Mouse (Mus musculus) olfactory bulb, adult 2 months (tissue): ENCODE measurements around the gene Sbf2.

Experiments used
- CTCF ChIP-seq: fragments of 200-500 bp; IDR thresholded peaks from 2 replicates; pipeline ENCODE4 v1.5.1; 2012; ENCODE audit warnings: low read depth, mild to moderate bottlenecking, low read length, moderate library complexity; ENCODE audit not compliant: insufficient read depth
- POLR2A ChIP-seq: fragments of 200-500 bp; IDR thresholded peaks from 2 replicates; pipeline ENCODE4 v1.6.1; 2012; ENCODE audit warnings: mild to moderate bottlenecking, low read depth, low read length, moderate library complexity; ENCODE audit not compliant: insufficient read depth

GRCm38 (mm10) chr7:110638305-110639110, 23.8 kb upstream of the Sbf2 start:
- TF ChIP-seq POLR2A = no peak
- TF ChIP-seq CTCF = no peak
